Mouse (Mus musculus): ENCODE measurements around the gene Gm6034. TPM values are rescaled to one million over a fixed set of nuclear protein-coding genes. Genes with fewer than 3 reads are reported as not detected.
A peak's percentile ranks its signal among the peaks of the same experiment; 100 is the strongest.
"Not testable (repeated sequence)": the region's sequence is repeated elsewhere in the genome, so short reads cannot be mapped to it uniquely, and the experiment has no call there.

Gene Gm6034
- total and polyA plus RNA-seq, 3 experiments = 0.10 to 0.23 TPM; not detected in 1

- DNase-seq = not testable (repeated sequence)
Observed at GRCm38 (mm10) chr17:36082519-36083232, 39.9 kb downstream of the Gm6034 start.

GRCm38 (mm10) chr17:36083266-36083869, 40.6 kb downstream of the Gm6034 start:
- DNase-seq = peak; percentile 54

GRCm38 (mm10) chr17:36083870-36084451, 41.2 kb downstream of the Gm6034 start:
- no peak for DNase-seq

- DNase-seq = not testable (repeated sequence)
Observed at GRCm38 (mm10) chr17:36085976-36086375, 43.2 kb downstream of the Gm6034 start.

GRCm38 (mm10) chr17:36091933-36092332, 49.2 kb downstream of the Gm6034 start:
- not testable (repeated sequence) for DNase-seq

- not testable (repeated sequence) for DNase-seq
Observed at GRCm38 (mm10) chr17:36092520-36092919, 49.8 kb downstream of the Gm6034 start.

GRCm38 (mm10) chr17:36093936-36094335, 51.2 kb downstream of the Gm6034 start:
- DNase-seq = no peak

GRCm38 (mm10) chr17:36099603-36100002, 56.8 kb downstream of the Gm6034 start:
- DNase-seq = not testable (repeated sequence)

GRCm38 (mm10) chr17:36102091-36102490, 59.3 kb downstream of the Gm6034 start:
- not testable (repeated sequence) for DNase-seq

Other genes starting within 250 kb of the Gm6034 start
- gene Ier3, start 221.3 kb upstream of the Gm6034 start, total RNA-seq (2021) = 10 to 100 TPM in 1 of 2 experiments, 1 to 10 TPM in 1; 9.6 to 13.8 TPM
- 17.1 and 17.6 TPM in 2 replicates for gene Ier3, start 221.3 kb upstream of the Gm6034 start, polyA plus RNA-seq (2012; rRNA removed)
- gene Flot1, start 219.7 kb upstream of the Gm6034 start, total RNA-seq (2021) = 10 to 100 TPM; 59.0 to 74.4 TPM
- gene Flot1, start 219.7 kb upstream of the Gm6034 start, polyA plus RNA-seq (2012; rRNA removed) = 61.0 and 66.2 TPM in 2 replicates
- gene Tubb5, start 204.7 kb upstream of the Gm6034 start, total RNA-seq (2021) = 100 to 1,000 TPM; 152 to 198 TPM
- 137 and 156 TPM in 2 replicates for gene Tubb5, start 204.7 kb upstream of the Gm6034 start, polyA plus RNA-seq (2012; rRNA removed)
- gene Mdc1, start 201.4 kb upstream of the Gm6034 start, total RNA-seq (2021) = 10 to 100 TPM; 15.4 to 20.8 TPM
- 3.6 and 5.9 TPM in 2 replicates for gene Mdc1, start 201.4 kb upstream of the Gm6034 start, polyA plus RNA-seq (2012; rRNA removed)
- 1 to 10 TPM; 3.3 to 4.8 TPM for gene Nrm, start 181.6 kb upstream of the Gm6034 start, total RNA-seq (2021)
- gene Nrm, start 181.6 kb upstream of the Gm6034 start, polyA plus RNA-seq (2012; rRNA removed) = 9.3 and 11.7 TPM in 2 replicates
- 10 to 100 TPM; 27.3 to 42.6 TPM for gene Ppp1r18, start 177.4 kb upstream of the Gm6034 start, total RNA-seq (2021)
- 37.3 and 45.3 TPM in 2 replicates for gene Ppp1r18, start 177.4 kb upstream of the Gm6034 start, polyA plus RNA-seq (2012; rRNA removed)
- 10 to 100 TPM; 40.5 to 46.2 TPM for gene Dhx16, start 163.1 kb upstream of the Gm6034 start, total RNA-seq (2021)
- gene Dhx16, start 163.1 kb upstream of the Gm6034 start, polyA plus RNA-seq (2012; rRNA removed) = 42.6 and 46.1 TPM in 2 replicates
- 10 to 100 TPM; 51.6 to 52.6 TPM for gene 2310061I04Rik, start 145.5 kb upstream of the Gm6034 start, total RNA-seq (2021)
- gene 2310061I04Rik, start 145.5 kb upstream of the Gm6034 start, polyA plus RNA-seq (2012; rRNA removed) = 112 and 122 TPM in 2 replicates
- 10 to 100 TPM; 27.4 to 40.0 TPM for gene Atat1, start 132.9 kb upstream of the Gm6034 start, total RNA-seq (2021)
- gene Atat1, start 132.9 kb upstream of the Gm6034 start, polyA plus RNA-seq (2012; rRNA removed) = 128 and 145 TPM in 2 replicates
- 100 to 1,000 TPM; 111 to 114 TPM for gene Mrps18b, start 126.6 kb upstream of the Gm6034 start, total RNA-seq (2021)
- gene Mrps18b, start 126.6 kb upstream of the Gm6034 start, polyA plus RNA-seq (2012; rRNA removed) = 91.6 and 101 TPM in 2 replicates
- 100 to 1,000 TPM in 1 of 2 experiments, 10 to 100 TPM in 1; 64.6 to 140 TPM for gene Ppp1r10, start 126.5 kb upstream of the Gm6034 start, total RNA-seq (2021)
- gene Ppp1r10, start 126.5 kb upstream of the Gm6034 start, polyA plus RNA-seq (2012; rRNA removed) = 24.7 and 32.8 TPM in 2 replicates
- gene Abcf1, start 73.2 kb upstream of the Gm6034 start, total RNA-seq (2021) = 10 to 100 TPM; 83.5 to 86.8 TPM
- 66.0 and 78.9 TPM in 2 replicates for gene Abcf1, start 73.2 kb upstream of the Gm6034 start, polyA plus RNA-seq (2012; rRNA removed)
- 10 to 100 TPM; 38.1 to 53.1 TPM for gene Gnl1, start 63.1 kb upstream of the Gm6034 start, total RNA-seq (2021)
- gene Gnl1, start 63.1 kb upstream of the Gm6034 start, polyA plus RNA-seq (2012; rRNA removed) = 26.9 and 29.6 TPM in 2 replicates
- gene Prr3, start 62.7 kb upstream of the Gm6034 start, total RNA-seq (2021) = 10 to 100 TPM; 19.5 to 19.8 TPM
- 19.1 and 20.6 TPM in 2 replicates for gene Prr3, start 62.7 kb upstream of the Gm6034 start, polyA plus RNA-seq (2012; rRNA removed)
- gene H2-T24, start 22.4 kb upstream of the Gm6034 start, total RNA-seq (2021) = 1 to 10 TPM; 6.6 to 8.2 TPM
- gene H2-T24, start 22.4 kb upstream of the Gm6034 start, polyA plus RNA-seq (2012; rRNA removed) = 3.6 and 3.7 TPM in 2 replicates
- gene H2-T23, start 10.1 kb upstream of the Gm6034 start, total RNA-seq (2021) = 10 to 100 TPM; 49.7 to 65.2 TPM
- gene H2-T23, start 10.1 kb upstream of the Gm6034 start, polyA plus RNA-seq (2012; rRNA removed) = 156 and 162 TPM in 2 replicates
- 10 to 100 TPM; 32.2 to 42.9 TPM for gene H2-T22, start 214 bp upstream of the Gm6034 start, total RNA-seq (2021)
- 34.7 and 38.6 TPM in 2 replicates for gene H2-T22, start 214 bp upstream of the Gm6034 start, polyA plus RNA-seq (2012; rRNA removed)
- 1 to 10 TPM; 4.4 to 8.2 TPM for gene Gm11127, start 15.4 kb downstream of the Gm6034 start, total RNA-seq (2021)
- gene Gm11127, start 15.4 kb downstream of the Gm6034 start, polyA plus RNA-seq (2012; rRNA removed) = not detected in 2 replicates
- gene Gm19684, start 78.7 kb downstream of the Gm6034 start, total RNA-seq (2021) = under 1 TPM in 1 of 2 experiments, not detected in 1; 0.41 TPM
- 0.33 and 0.36 TPM in 2 replicates for gene Gm19684, start 78.7 kb downstream of the Gm6034 start, polyA plus RNA-seq (2012; rRNA removed)
- gene Gm7030, start 86.5 kb downstream of the Gm6034 start, total RNA-seq (2021) = not detected
- gene Gm7030, start 86.5 kb downstream of the Gm6034 start, polyA plus RNA-seq (2012; rRNA removed) = not detected in 2 replicates
- not detected for gene Gm8909, start 125.6 kb downstream of the Gm6034 start, total RNA-seq (2021)
- 0.19 TPM in 1 of 2 replicates, not detected in the other for gene Gm8909, start 125.6 kb downstream of the Gm6034 start, polyA plus RNA-seq (2012; rRNA removed)
- not detected for gene H2-T3, start 147.3 kb downstream of the Gm6034 start, total RNA-seq (2021)
- gene H2-T3, start 147.3 kb downstream of the Gm6034 start, polyA plus RNA-seq (2012; rRNA removed) = not detected in 2 replicates
- 10 to 100 TPM; 43.6 to 60.5 TPM for gene Rpp21, start 215.1 kb downstream of the Gm6034 start, total RNA-seq (2021)
- gene Rpp21, start 215.1 kb downstream of the Gm6034 start, polyA plus RNA-seq (2012; rRNA removed) = 89.4 and 106 TPM in 2 replicates
- 10 to 100 TPM; 16.1 to 18.4 TPM for gene Trim39, start 229.3 kb downstream of the Gm6034 start, total RNA-seq (2021)
- gene Trim39, start 229.3 kb downstream of the Gm6034 start, polyA plus RNA-seq (2012; rRNA removed) = 14.1 and 14.7 TPM in 2 replicates
- gene H2-M10.2, start 243.5 kb downstream of the Gm6034 start, total RNA-seq (2021) = not detected
- gene H2-M10.2, start 243.5 kb downstream of the Gm6034 start, polyA plus RNA-seq (2012; rRNA removed) = not detected in 2 replicates

Data from adrenal gland, adult 2 months (tissue).